Mouse (Mus musculus) lung, embryonic 16.5 days (tissue): ENCODE measurements around the gene Lzts2. TPM values are rescaled to one million over a fixed set of nuclear protein-coding genes. Genes with fewer than 3 reads are reported as not detected.

Experiments
- ATAC-seq: fragments of 200-750 bp; cut with Nextera tagmentation; 2 replicates; pipeline ENCODE4 v1.8.0; 2017; ENCODE audit warnings: low read depth, mild to moderate bottlenecking, moderate library complexity
- H3K27ac ChIP-seq: fragments of 300-500 bp; sonication (generic); 2 replicates; pipeline ENCODE4 v1.5.1; 2014; ENCODE audit warnings: mild to moderate bottlenecking, control low read depth, low read length
- H3K27me3 ChIP-seq: fragments of 300-500 bp; sonication (generic); 2 replicates; pipeline ENCODE4 v1.6.1; 2014; ENCODE audit warnings: low read depth, low read length, mixed read lengths; ENCODE audit not compliant: control insufficient read depth, insufficient read depth
- H3K36me3 ChIP-seq: fragments of 300-500 bp; sonication (generic); 2 replicates; pipeline ENCODE4 v1.6.1; 2014; ENCODE audit warnings: low read length; ENCODE audit not compliant: control insufficient read depth, insufficient read depth
- H3K4me1 ChIP-seq: fragments of 300-500 bp; sonication (generic); replicated peaks from 2 replicates; pipeline ENCODE4 v1.6.1; 2014; ENCODE audit warnings: low read length, mixed read lengths; ENCODE audit not compliant: control insufficient read depth, insufficient read depth
- H3K4me2 ChIP-seq: fragments of 300-500 bp; sonication (generic); 2 replicates; pipeline ENCODE4 v1.6.1; 2014; ENCODE audit warnings: low read depth, low read length, control low read depth
- H3K4me3 ChIP-seq: fragments of 300-500 bp; sonication (generic); 2 replicates; pipeline ENCODE4 v1.5.1; 2014; ENCODE audit warnings: mild to moderate bottlenecking, low read length, control low read depth
- H3K9ac ChIP-seq: fragments of 300-500 bp; sonication (generic); 2 replicates; pipeline ENCODE4 v1.6.1; 2014; ENCODE audit warnings: low read length, control low read depth
- H3K9me3 ChIP-seq: fragments of 300-500 bp; sonication (generic); 2 replicates; pipeline ENCODE4 v1.6.1; 2016; ENCODE audit warnings: low read length; ENCODE audit not compliant: control insufficient read depth
- WGBS: fragments of 180-500 bp; shearing (Covaris S2); extraction: QIAGEN DNeasy Blood & Tissue Kit; methylation state at CpG from one replicate; pipeline ENCODE4 v1.1.7; 2014; 5-methylcytosine and 5-hydroxymethylcytosine counted together
- polyA plus RNA-seq: library from polyadenylated mRNA; unstranded; fragments of >200 nt; fragmentation: Nextera tagmentation; extraction: Ambion mirVana; gene quantifications from 2 replicates; pipeline ENCODE4 v1.2.1, GENCODE M21; 2015

The Lzts2 gene
- polyA plus RNA-seq, 1 experiment from 2014 or later, result 50.1 TPM

- H3K4me3 ChIP-seq, result no peak overlapping the region
- peaks cover 12% of the 10 kb centered on the region for H3K36me3 ChIP-seq
- no peaks in the 10 kb centered on the region for H3K9me3 ChIP-seq
- ATAC-seq, result no peak
- no peak overlapping the region for H3K9ac ChIP-seq
- peaks cover 13% of the 10 kb centered on the region for H3K4me1 ChIP-seq
- WGBS, result 40% methylated on average over 5 of the region's 5 CpGs
- no peak overlapping the region for H3K27ac ChIP-seq
- no peak overlapping the region for H3K4me2 ChIP-seq
- H3K27me3 ChIP-seq, result no peaks in the 10 kb centered on the region
Observed at GRCm38 (mm10) chr19:44985159-44985988, 28.8 kb upstream of the Lzts2 start.

DNA sequence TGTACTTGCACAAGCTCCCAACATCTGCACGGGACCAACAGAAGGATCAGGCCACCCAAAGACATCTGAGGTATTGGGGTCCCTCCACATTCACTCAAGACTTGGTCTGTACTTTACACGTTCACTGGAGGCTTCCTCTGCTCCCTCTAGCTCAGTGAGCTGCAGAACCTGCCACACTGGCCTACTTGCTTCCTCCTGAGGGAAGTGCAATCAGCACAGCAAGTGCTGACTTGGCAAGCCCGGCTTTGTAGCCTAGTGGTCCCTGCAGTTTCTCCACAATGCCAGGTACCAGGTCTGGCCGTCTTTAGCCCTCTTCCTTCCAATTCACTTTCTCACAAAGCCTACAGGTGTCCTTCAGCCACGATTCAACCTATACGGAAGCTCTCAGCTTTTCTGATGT, 27.2 kb upstream of the Lzts2 start:
- 63% methylated on average over 6 of the region's 6 CpGs for WGBS
- H3K9me3 ChIP-seq, result no peaks in the 10 kb centered on the region
- H3K36me3 ChIP-seq, result peaks cover under 1% of the 10 kb centered on the region; the same call in 1 of the 2 replicates
- no peak overlapping the region for H3K4me2 ChIP-seq
- H3K27ac ChIP-seq, result no peak overlapping the region
- H3K27me3 ChIP-seq, result no peaks in the 10 kb centered on the region
- H3K9ac ChIP-seq, result no peak overlapping the region
- ATAC-seq, result no peak
- H3K4me3 ChIP-seq, result no peak overlapping the region
- peaks cover 18% of the 10 kb centered on the region for H3K4me1 ChIP-seq

- Histone ChIP-seq H3K27me3 (no peaks in the 10 kb centered on the region), H3K9ac (no peak overlapping the region), H3K4me2 (no peak overlapping the region), H3K36me3 (no peaks in the 10 kb centered on the region), H3K4me3 (no peak overlapping the region), H3K4me1 (peaks cover 23% of the 10 kb centered on the region), H3K27ac (no peak overlapping the region), H3K9me3 (no peaks in the 10 kb centered on the region)
- ATAC-seq, result no peak
- 49% methylated on average over 6 of the region's 6 CpGs for WGBS
Observed at GRCm38 (mm10) chr19:44987851-44988250, 26.4 kb upstream of the Lzts2 start.

DNA sequence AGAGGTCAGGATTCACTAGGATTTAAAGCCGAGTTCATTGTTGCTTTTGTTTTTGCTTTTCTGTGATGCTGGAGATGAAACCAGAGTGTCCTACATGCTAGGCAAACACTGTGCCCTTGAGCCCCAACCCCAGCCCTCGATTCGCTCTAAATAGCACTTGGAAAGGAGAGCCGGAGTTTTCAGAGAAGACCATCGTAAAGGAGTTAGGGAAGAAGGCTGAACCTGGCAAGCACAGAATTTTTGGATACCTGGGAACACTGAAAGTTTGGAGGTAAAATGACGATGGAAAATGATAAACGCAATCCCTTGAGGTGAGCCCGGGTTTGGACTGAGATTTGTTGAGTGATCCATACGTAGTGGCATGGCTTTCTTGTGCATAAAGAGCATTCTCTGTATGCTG, 25.9 kb upstream of the Lzts2 start:
- H3K27me3 ChIP-seq, result no peaks in the 10 kb centered on the region
- H3K36me3 ChIP-seq, result no peaks in the 10 kb centered on the region
- WGBS, result 22% methylated on average over 9 of the region's 9 CpGs
- H3K9me3 ChIP-seq, result no peaks in the 10 kb centered on the region
- peak overlapping the region; percentile 69 for H3K4me3 ChIP-seq
- peaks cover 23% of the 10 kb centered on the region for H3K4me1 ChIP-seq
- H3K9ac ChIP-seq, result peak overlapping the region; percentile 77; the same call in 1 of the 2 replicates
- peak overlapping the region; percentile 100 for H3K4me2 ChIP-seq
- ATAC-seq, result no peak
- H3K27ac ChIP-seq, result no peak overlapping the region

- Histone ChIP-seq H3K36me3 (no peaks in the 10 kb centered on the region), H3K27me3 (no peaks in the 10 kb centered on the region), H3K27ac (no peak within 1 kb of the TSS), H3K4me2 (peak within 1 kb of the TSS; percentile 100), H3K9ac (peak within 1 kb of the TSS; percentile 77), H3K4me1 (peaks cover 23% of the 10 kb centered on the region), H3K4me3 (peak within 1 kb of the TSS; percentile 69), H3K9me3 (no peaks in the 10 kb centered on the region)
- peak; percentile 75 for ATAC-seq
- WGBS, result under 1% methylated on average over 41 of the region's 58 CpGs
Observed at GRCm38 (mm10) chr19:44988831-44989566, 25.2 kb upstream of the Lzts2 start, which contains the start of gene Sema4g. TSS of gene Sema4g (plus strand) at chr19:44989101.

GRCm38 (mm10) chr19:44989567-44990495, 24.4 kb upstream of the Lzts2 start:
- Histone ChIP-seq H3K9me3 (no peaks in the 10 kb centered on the region), H3K4me2 (peak overlapping the region; percentile 100), H3K27me3 (no peaks in the 10 kb centered on the region), H3K4me3 (peak overlapping the region; percentile 69), H3K36me3 (no peaks in the 10 kb centered on the region), H3K27ac (no peak overlapping the region), H3K4me1 (peaks cover 23% of the 10 kb centered on the region), H3K9ac (peak overlapping the region; percentile 77)
- ATAC-seq, result 0 out of 2 replicates have a peak, but pooled peaks have one; percentile 20
- 8% methylated on average over 22 of the region's 22 CpGs for WGBS

GRCm38 (mm10) chr19:44991031-44991430, 23.2 kb upstream of the Lzts2 start:
- Histone ChIP-seq H3K4me2 (no peak overlapping the region), H3K27me3 (no peaks in the 10 kb centered on the region), H3K9me3 (no peaks in the 10 kb centered on the region), H3K36me3 (no peaks in the 10 kb centered on the region), H3K4me1 (peaks cover 23% of the 10 kb centered on the region), H3K27ac (no peak overlapping the region), H3K9ac (no peak overlapping the region), H3K4me3 (no peak overlapping the region)
- 0 out of 2 replicates have a peak, but pooled peaks have one; percentile 5 for ATAC-seq
- 53% methylated on average over 8 of the region's 8 CpGs for WGBS

DNA sequence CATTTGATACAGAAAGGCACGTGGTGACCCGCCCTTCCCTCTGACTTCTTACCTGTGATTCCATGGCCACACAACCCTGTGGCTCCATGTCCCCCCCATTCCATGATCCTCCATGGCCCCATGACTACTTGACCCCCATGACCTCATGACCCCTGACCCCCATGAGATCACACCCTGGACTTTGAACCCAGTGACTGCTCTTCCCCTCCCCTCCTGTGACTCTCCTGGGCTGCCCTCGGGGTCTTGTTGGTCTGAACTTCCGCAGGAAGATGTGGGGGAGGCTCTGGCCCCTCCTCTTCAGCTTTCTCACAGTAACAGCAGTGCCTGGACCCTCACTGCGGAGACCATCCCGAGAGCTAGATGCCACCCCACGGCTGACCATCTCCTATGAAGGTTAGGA, 22.0 kb upstream of the Lzts2 start:
- H3K27ac ChIP-seq, result no peak overlapping the region
- H3K9me3 ChIP-seq, result no peaks in the 10 kb centered on the region
- H3K4me1 ChIP-seq, result peaks cover 23% of the 10 kb centered on the region
- 44% methylated on average over 7 of the region's 7 CpGs for WGBS
- H3K4me3 ChIP-seq, result no peak overlapping the region
- H3K27me3 ChIP-seq, result no peaks in the 10 kb centered on the region
- H3K9ac ChIP-seq, result no peak overlapping the region
- no peak overlapping the region for H3K4me2 ChIP-seq
- no peaks in the 10 kb centered on the region for H3K36me3 ChIP-seq
- ATAC-seq, result no peak
